Mouse (Mus musculus): Measurements from ENCODE around the gene Tmem160. TPM values are rescaled to one million over a fixed set of nuclear protein-coding genes. Genes with fewer than 3 reads are reported as not detected.

The Tmem160 gene
- 77.0 and 86.9 TPM in 2 replicates for polyA plus RNA-seq (2015; fragmentation: Nextera tagmentation; extraction: Ambion mirVana)

DNA sequence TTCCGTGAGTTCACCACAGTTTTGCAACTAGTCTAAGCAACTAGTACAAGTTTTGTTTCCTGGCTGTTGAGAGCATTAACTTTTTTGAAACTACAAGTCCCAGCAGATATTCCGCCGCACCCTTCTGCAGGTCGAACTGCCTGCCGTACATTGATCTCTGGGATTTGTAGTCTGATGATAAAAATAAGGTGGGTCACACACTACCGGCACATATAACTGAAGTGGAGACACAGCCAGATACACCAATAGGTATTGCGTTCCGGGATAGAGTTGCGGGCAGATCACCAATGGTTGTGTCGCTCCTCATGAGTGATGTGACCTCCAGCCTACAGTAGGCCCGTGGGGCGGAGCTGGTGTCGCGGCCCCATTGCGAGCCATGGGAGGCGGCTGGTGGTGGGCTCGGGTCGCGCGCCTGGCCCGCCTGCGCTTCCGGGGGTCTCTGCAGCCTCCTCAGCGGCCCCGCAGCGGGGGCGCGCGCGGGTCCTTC lies at the start of gene Tmem160:
Gene Tmem160 (plus strand): TSS at position 193 of the 487 bp plus-strand sequence.
- no peaks in the 10 kb centered on the region for H3K36me3 ChIP-seq (ENCODE audit: control insufficient read depth, insufficient read depth, low read length)
- peak; percentile 98 for ATAC-seq

GRCm38 (mm10) chr7:16402968-16403948 lies 49.3 kb upstream of the Tmem160 start:
- H3K36me3 ChIP-seq (ENCODE audit: control insufficient read depth, insufficient read depth, low read length) = no peaks in the 10 kb centered on the region
- H3K27ac ChIP-seq (ENCODE audit: low read depth, low read length) = peak overlapping the region; percentile 100
- ATAC-seq = no peak
- peaks cover 36% of the 10 kb centered on the region for H3K4me1 ChIP-seq (ENCODE audit: control insufficient read depth, insufficient read depth, low read depth, low read length)
- 13% methylated on average over 21 of the region's 21 CpGs for WGBS
- H3K9me3 ChIP-seq (ENCODE audit: control insufficient read depth, low read length) = no peaks in the 10 kb centered on the region
- H3K9ac ChIP-seq (ENCODE audit: low read depth, low read length) = peak overlapping the region; percentile 93
- no peaks in the 10 kb centered on the region for H3K27me3 ChIP-seq (replicated peaks; ENCODE audit: control insufficient read depth, insufficient read depth, low read length)
- H3K4me2 ChIP-seq (ENCODE audit: low read length) = peak overlapping the region; percentile 57
- peak overlapping the region; percentile 55 for H3K4me3 ChIP-seq (ENCODE audit: low read length)

More for the DNA sequence above, at the start of gene Tmem160:
- H3K9me3 ChIP-seq (ENCODE audit: control insufficient read depth, low read length) = no peaks in the 10 kb centered on the region
- H3K27me3 ChIP-seq (replicated peaks; ENCODE audit: control insufficient read depth, insufficient read depth, low read length) = no peaks in the 10 kb centered on the region
- peak within 1 kb of the TSS; percentile 95 for H3K4me2 ChIP-seq (ENCODE audit: low read length)
- peak within 1 kb of the TSS; percentile 84 for H3K9ac ChIP-seq (ENCODE audit: low read depth, low read length)
- peaks cover 7% of the 10 kb centered on the region for H3K4me1 ChIP-seq (ENCODE audit: control insufficient read depth, insufficient read depth, low read depth, low read length)
- peak within 1 kb of the TSS; percentile 89 for H3K4me3 ChIP-seq (ENCODE audit: low read length)
- H3K27ac ChIP-seq (ENCODE audit: low read depth, low read length) = peak within 1 kb of the TSS; percentile 79
- 1% methylated on average over 20 of the region's 30 CpGs for WGBS

GRCm38 (mm10) chr7:16404315-16405072 lies 48.1 kb upstream of the Tmem160 start:
- peak overlapping the region; percentile 72 for H3K27ac ChIP-seq (ENCODE audit: low read depth, low read length)
- no peak overlapping the region for H3K4me3 ChIP-seq (ENCODE audit: low read length)
- no peak for ATAC-seq
- no peaks in the 10 kb centered on the region for H3K27me3 ChIP-seq (replicated peaks; ENCODE audit: control insufficient read depth, insufficient read depth, low read length)
- peaks cover 29% of the 10 kb centered on the region for H3K4me1 ChIP-seq (ENCODE audit: control insufficient read depth, insufficient read depth, low read depth, low read length)
- peak overlapping the region; percentile 34 for H3K4me2 ChIP-seq (ENCODE audit: low read length)
- no peaks in the 10 kb centered on the region for H3K36me3 ChIP-seq (ENCODE audit: control insufficient read depth, insufficient read depth, low read length)
- H3K9me3 ChIP-seq (ENCODE audit: control insufficient read depth, low read length) = no peaks in the 10 kb centered on the region
- H3K9ac ChIP-seq (ENCODE audit: low read depth, low read length) = peak overlapping the region; percentile 46
- 83% methylated on average over 3 of the region's 3 CpGs for WGBS

DNA sequence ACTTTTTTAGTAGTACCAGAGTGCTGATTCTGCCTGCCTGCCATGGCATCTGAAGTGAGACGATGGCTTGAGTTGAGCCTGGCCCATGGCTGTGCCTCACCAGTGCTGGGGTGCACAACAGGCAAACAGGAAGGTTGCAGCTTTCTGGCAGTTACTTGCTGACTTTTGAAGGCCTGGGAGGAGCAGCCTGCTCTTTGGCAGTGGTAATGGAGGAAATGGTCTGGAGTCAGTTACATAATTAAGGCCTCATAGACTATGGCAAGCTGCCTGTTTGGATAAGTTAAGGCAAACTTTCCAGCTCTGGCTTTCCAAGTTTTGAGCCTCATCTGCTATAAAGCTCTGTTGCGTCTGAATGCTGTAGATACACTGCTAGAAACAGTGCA lies 47.5 kb upstream of the Tmem160 start:
- ATAC-seq = no peak
- peaks cover 29% of the 10 kb centered on the region for H3K4me1 ChIP-seq (ENCODE audit: control insufficient read depth, insufficient read depth, low read depth, low read length)
- no peaks in the 10 kb centered on the region for H3K9me3 ChIP-seq (ENCODE audit: control insufficient read depth, low read length)
- H3K27me3 ChIP-seq (replicated peaks; ENCODE audit: control insufficient read depth, insufficient read depth, low read length) = no peaks in the 10 kb centered on the region
- no peak overlapping the region; the same call in 1 of the 2 replicates for H3K4me3 ChIP-seq (ENCODE audit: low read length)
- peak overlapping the region; percentile 24; the same call in 1 of the 2 replicates for H3K9ac ChIP-seq (ENCODE audit: low read depth, low read length)
- H3K27ac ChIP-seq (ENCODE audit: low read depth, low read length) = peak overlapping the region; percentile 72
- 58% methylated on average over 2 of the region's 2 CpGs for WGBS
- peak overlapping the region; percentile 29; the same call in 1 of the 2 replicates for H3K4me2 ChIP-seq (ENCODE audit: low read length)
- H3K36me3 ChIP-seq (ENCODE audit: control insufficient read depth, insufficient read depth, low read length) = no peaks in the 10 kb centered on the region

DNA sequence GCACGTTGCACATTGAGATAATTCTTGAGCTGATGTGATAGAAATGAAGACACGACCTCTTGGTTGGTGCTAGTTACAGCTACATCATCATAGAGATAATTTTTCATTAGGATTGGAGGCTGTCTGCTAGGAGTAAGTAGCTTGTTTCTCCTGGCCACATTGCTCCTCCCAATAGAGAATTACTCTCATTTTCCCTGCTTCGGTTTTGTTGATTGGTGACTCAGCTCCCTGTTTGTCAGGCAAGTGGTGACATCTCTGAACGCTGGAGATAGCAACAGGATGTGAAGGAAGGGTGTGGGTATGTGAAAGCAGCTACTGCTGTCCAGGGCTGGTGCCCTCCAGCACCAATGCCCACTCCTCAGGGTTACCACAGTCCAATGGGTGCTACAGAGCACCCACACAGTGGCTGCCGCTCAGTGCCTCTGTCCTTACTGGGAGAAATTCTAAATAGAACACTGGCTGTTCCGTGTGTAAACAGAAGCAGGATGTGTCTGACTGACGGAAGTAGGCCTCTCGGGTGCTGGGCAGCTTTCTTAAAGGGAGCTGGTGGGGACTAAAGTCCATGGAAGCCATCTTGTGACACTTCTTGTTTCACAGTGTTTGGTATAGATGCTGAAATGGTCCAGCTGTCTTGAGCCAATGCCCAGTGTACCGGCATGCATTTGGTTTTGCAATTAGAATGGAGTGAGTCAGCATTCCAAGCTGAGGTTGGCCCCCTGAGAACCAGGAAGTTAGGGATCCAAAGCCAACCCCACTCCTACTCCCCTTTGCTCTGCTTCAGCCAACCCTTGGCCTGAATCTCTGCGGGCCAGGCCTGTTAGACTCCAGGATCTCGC lies 46.8 kb upstream of the Tmem160 start:
- Histone ChIP-seq H3K27ac (ENCODE audit: low read depth, low read length) (peak overlapping the region; percentile 72), H3K4me3 (ENCODE audit: low read length) (no peak overlapping the region), H3K36me3 (ENCODE audit: control insufficient read depth, insufficient read depth, low read length) (no peaks in the 10 kb centered on the region), H3K9ac (ENCODE audit: low read depth, low read length) (peak overlapping the region; percentile 24; the same call in 1 of the 2 replicates), H3K4me2 (ENCODE audit: low read length) (peak overlapping the region; percentile 29), H3K9me3 (ENCODE audit: control insufficient read depth, low read length) (no peaks in the 10 kb centered on the region), H3K27me3 (replicated peaks; ENCODE audit: control insufficient read depth, insufficient read depth, low read length) (no peaks in the 10 kb centered on the region), H3K4me1 (ENCODE audit: control insufficient read depth, insufficient read depth, low read depth, low read length) (peaks cover 29% of the 10 kb centered on the region)
- WGBS = 59% methylated on average over 11 of the region's 11 CpGs
- no peak for ATAC-seq

DNA sequence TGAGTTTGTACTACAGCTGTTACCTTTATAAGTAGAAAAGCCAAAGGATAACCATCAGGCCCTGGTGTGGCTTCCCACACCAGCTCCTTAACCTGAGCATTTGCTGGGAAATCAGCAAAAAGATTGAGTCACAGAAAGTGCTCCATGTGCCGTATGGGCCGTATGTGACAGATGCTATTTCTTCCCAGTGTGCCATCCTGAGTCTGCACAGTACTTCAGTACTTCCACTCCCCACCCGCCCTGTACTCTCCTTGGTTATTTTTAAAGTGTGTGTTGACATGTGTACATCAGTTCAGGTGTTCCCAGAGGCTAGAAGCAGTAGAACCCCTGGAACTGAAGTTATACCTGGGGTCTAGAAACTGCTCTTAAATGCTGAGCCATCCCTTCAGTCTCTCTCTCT lies 45.6 kb upstream of the Tmem160 start:
- H3K27ac ChIP-seq (ENCODE audit: low read depth, low read length) = no peak overlapping the region
- H3K4me2 ChIP-seq (ENCODE audit: low read length) = no peak overlapping the region
- H3K4me1 ChIP-seq (ENCODE audit: control insufficient read depth, insufficient read depth, low read depth, low read length) = peaks cover 29% of the 10 kb centered on the region
- H3K27me3 ChIP-seq (replicated peaks; ENCODE audit: control insufficient read depth, insufficient read depth, low read length) = no peaks in the 10 kb centered on the region
- H3K36me3 ChIP-seq (ENCODE audit: control insufficient read depth, insufficient read depth, low read length) = no peaks in the 10 kb centered on the region
- no peak overlapping the region for H3K4me3 ChIP-seq (ENCODE audit: low read length)
- no peaks in the 10 kb centered on the region for H3K9me3 ChIP-seq (ENCODE audit: control insufficient read depth, low read length)
- WGBS = 86% methylated on average over 3 of the region's 3 CpGs
- ATAC-seq = no peak
- H3K9ac ChIP-seq (ENCODE audit: low read depth, low read length) = no peak overlapping the region

GRCm38 (mm10) chr7:16411100-16411499 lies 41.5 kb upstream of the Tmem160 start:
- no peak overlapping the region for H3K27ac ChIP-seq (ENCODE audit: low read depth, low read length)
- no peaks in the 10 kb centered on the region for H3K27me3 ChIP-seq (replicated peaks; ENCODE audit: control insufficient read depth, insufficient read depth, low read length)
- WGBS = 89% methylated on average over 5 of the region's 5 CpGs
- no peak overlapping the region for H3K4me2 ChIP-seq (ENCODE audit: low read length)
- no peaks in the 10 kb centered on the region for H3K9me3 ChIP-seq (ENCODE audit: control insufficient read depth, low read length)
- no peak for ATAC-seq
- H3K4me1 ChIP-seq (ENCODE audit: control insufficient read depth, insufficient read depth, low read depth, low read length) = peaks cover 8% of the 10 kb centered on the region
- H3K36me3 ChIP-seq (ENCODE audit: control insufficient read depth, insufficient read depth, low read length) = no peaks in the 10 kb centered on the region
- H3K4me3 ChIP-seq (ENCODE audit: low read length) = no peak overlapping the region
- H3K9ac ChIP-seq (ENCODE audit: low read depth, low read length) = no peak overlapping the region

- Histone ChIP-seq H3K27me3 (replicated peaks; ENCODE audit: control insufficient read depth, insufficient read depth, low read length) (no peaks in the 10 kb centered on the region), H3K9me3 (ENCODE audit: control insufficient read depth, low read length) (no peaks in the 10 kb centered on the region), H3K4me2 (ENCODE audit: low read length) (no peak overlapping the region), H3K4me3 (ENCODE audit: low read length) (no peak overlapping the region), H3K9ac (ENCODE audit: low read depth, low read length) (no peak overlapping the region), H3K36me3 (ENCODE audit: control insufficient read depth, insufficient read depth, low read length) (peaks cover 8% of the 10 kb centered on the region), H3K27ac (ENCODE audit: low read depth, low read length) (no peak overlapping the region), H3K4me1 (ENCODE audit: control insufficient read depth, insufficient read depth, low read depth, low read length) (peaks cover 4% of the 10 kb centered on the region)
- ATAC-seq = no peak
- 87% methylated on average over 8 of the region's 8 CpGs for WGBS
Measured at GRCm38 (mm10) chr7:16412220-16412896, 40.2 kb upstream of the Tmem160 start.
